Mouse (Mus musculus) neural tube, embryonic 14.5 days (tissue): ENCODE results near the gene Chrna9. TPM values are rescaled to one million over a fixed set of nuclear protein-coding genes. Genes with fewer than 3 reads are reported as not detected.

Source experiments
- ATAC-seq: fragments of 200-750 bp; cut with Nextera tagmentation; 2 replicates; pipeline ENCODE4 v1.8.0; 2017; ENCODE audit warnings: low read depth, mild to moderate bottlenecking, moderate TSS enrichment, moderate library complexity
- H3K27ac ChIP-seq: fragments of 300-500 bp; sonication (generic); 2 replicates; pipeline ENCODE4 v1.5.1; 2014; ENCODE audit warnings: low read depth, mild to moderate bottlenecking, control low read depth, low read length, moderate library complexity, mixed read lengths
- H3K27me3 ChIP-seq: fragments of 300-500 bp; sonication (generic); 2 replicates; pipeline ENCODE4 v1.6.1; 2014; ENCODE audit warnings: low read length; ENCODE audit not compliant: control insufficient read depth, insufficient read depth
- H3K36me3 ChIP-seq: fragments of 300-500 bp; sonication (generic); 2 replicates; pipeline ENCODE4 v1.6.1; 2014; ENCODE audit warnings: low read length, mixed read lengths; ENCODE audit not compliant: control insufficient read depth, insufficient read depth
- H3K4me1 ChIP-seq: fragments of 300-500 bp; sonication (generic); 2 replicates; pipeline ENCODE4 v1.6.1; 2014; ENCODE audit warnings: low read length; ENCODE audit not compliant: control insufficient read depth, insufficient read depth
- H3K4me2 ChIP-seq: fragments of 300-500 bp; sonication (generic); 2 replicates; pipeline ENCODE4 v1.6.1; 2014; ENCODE audit warnings: mild to moderate bottlenecking, low read depth, low read length, control low read depth
- H3K4me3 ChIP-seq: fragments of 300-500 bp; sonication (generic); 2 replicates; pipeline ENCODE4 v1.5.1; 2014; ENCODE audit warnings: low read depth, low read length, control low read depth, mixed read lengths
- H3K9ac ChIP-seq: fragments of 300-500 bp; sonication (generic); replicated peaks from 2 replicates; pipeline ENCODE4 v1.6.1; 2014; ENCODE audit warnings: low read depth, mild to moderate bottlenecking, control low read depth, low read length, mixed read lengths
- H3K9me3 ChIP-seq: fragments of 300-500 bp; sonication (generic); 2 replicates; pipeline ENCODE4 v1.6.1; 2016; ENCODE audit warnings: low read length; ENCODE audit not compliant: control insufficient read depth
- WGBS: fragments of 180-500 bp; shearing (Covaris S2); extraction: QIAGEN DNeasy Blood & Tissue Kit; methylation state at CpG from one replicate; pipeline ENCODE4 v1.1.7; 2014; 5-methylcytosine and 5-hydroxymethylcytosine counted together
- microRNA-seq: library from miRNA; unstranded; fragments of <30 nt; microRNA quantifications from one replicate; pipeline ENCODE4, GENCODE M21; 2016
- polyA plus RNA-seq: library from polyadenylated mRNA; unstranded; fragments of >200 nt; fragmentation: Nextera tagmentation; extraction: Ambion mirVana; gene quantifications from 2 replicates; pipeline ENCODE4 v1.2.1, GENCODE M21; 2014

Gene Chrna9
- polyA plus RNA-seq, 1 experiment from 2014 or later, result not detected

GRCm38 (mm10) chr5:66008245-66008967, 73.7 kb downstream of the Chrna9 start:
- no peaks in the 10 kb centered on the region for H3K36me3 ChIP-seq
- 91% methylated on average over 15 of the region's 15 CpGs for WGBS
- no peaks in the 10 kb centered on the region for H3K27me3 ChIP-seq
- no peaks in the 10 kb centered on the region for H3K9me3 ChIP-seq
- no peak overlapping the region for H3K9ac ChIP-seq
- no peak overlapping the region for H3K27ac ChIP-seq
- no peak overlapping the region for H3K4me2 ChIP-seq
- no peak overlapping the region for H3K4me3 ChIP-seq
- no peak for ATAC-seq
- H3K4me1 ChIP-seq, result no peaks in the 10 kb centered on the region

- 82% methylated on average over 3 of the region's 3 CpGs for WGBS
- Histone ChIP-seq H3K27ac (no peak overlapping the region), H3K9me3 (no peaks in the 10 kb centered on the region), H3K36me3 (no peaks in the 10 kb centered on the region), H3K4me2 (no peak overlapping the region), H3K27me3 (no peaks in the 10 kb centered on the region), H3K4me3 (no peak overlapping the region), H3K4me1 (no peaks in the 10 kb centered on the region), H3K9ac (no peak overlapping the region)
- ATAC-seq, result no peak
These were observed 79.3 kb downstream of the Chrna9 start for GRCm38 (mm10) chr5:66013999-66014398.

- Histone ChIP-seq H3K36me3 (no peaks in the 10 kb centered on the region), H3K27ac (no peak overlapping the region), H3K4me3 (no peak overlapping the region), H3K4me2 (no peak overlapping the region), H3K9me3 (no peaks in the 10 kb centered on the region), H3K4me1 (no peaks in the 10 kb centered on the region), H3K9ac (no peak overlapping the region), H3K27me3 (no peaks in the 10 kb centered on the region)
- ATAC-seq, result no peak
- 87% methylated on average over 2 of the region's 2 CpGs for WGBS
These were observed 79.7 kb downstream of the Chrna9 start for GRCm38 (mm10) chr5:66014437-66014836.

- no peaks in the 10 kb centered on the region for H3K9me3 ChIP-seq
- ATAC-seq, result no peak
These were observed 80.8 kb downstream of the Chrna9 start for GRCm38 (mm10) chr5:66015449-66015961.

GRCm38 (mm10) chr5:66026796-66027195, 92.1 kb downstream of the Chrna9 start:
- Histone ChIP-seq H3K9me3 (no peaks in the 10 kb centered on the region), H3K4me1 (no peaks in the 10 kb centered on the region), H3K27me3 (no peaks in the 10 kb centered on the region), H3K27ac (no peak overlapping the region), H3K4me3 (no peak overlapping the region), H3K9ac (no peak overlapping the region), H3K4me2 (no peak overlapping the region), H3K36me3 (no peaks in the 10 kb centered on the region)
- WGBS, result 97% methylated on average over 31 of the region's 31 CpGs
- ATAC-seq, result no peak

More at GRCm38 (mm10) chr5:66015449-66015961, 80.8 kb downstream of the Chrna9 start:
- no peak overlapping the region for H3K4me2 ChIP-seq
- H3K27me3 ChIP-seq, result no peaks in the 10 kb centered on the region
- H3K36me3 ChIP-seq, result no peaks in the 10 kb centered on the region
- 96% methylated on average over 2 of the region's 2 CpGs for WGBS
- no peaks in the 10 kb centered on the region for H3K4me1 ChIP-seq
- no peak overlapping the region for H3K27ac ChIP-seq
- H3K9ac ChIP-seq, result no peak overlapping the region
- H3K4me3 ChIP-seq, result no peak overlapping the region

Small RNA genes lying within 50 kb of the gene (microRNA-seq; reads per million reads assigned to microRNA genes)
- gene Gm25952, result not detected

Other genes starting within 250 kb of the Chrna9 start
- 60.6 and 69.2 TPM in 2 replicates for gene Pds5a, start 236.6 kb upstream of the Chrna9 start, polyA plus RNA-seq
- 23.7 and 29.0 TPM in 2 replicates for gene N4bp2, start 171.4 kb upstream of the Chrna9 start, polyA plus RNA-seq
- gene Rhoh, start 73.7 kb upstream of the Chrna9 start, polyA plus RNA-seq, result 0.39 and 0.52 TPM in 2 replicates
- gene 9130230L23Rik, start 69.4 kb downstream of the Chrna9 start, polyA plus RNA-seq, result not detected in 2 replicates
- 0.37 and 1.1 TPM in 2 replicates for gene Rbm47, start 238.2 kb downstream of the Chrna9 start, polyA plus RNA-seq